Mouse (Mus musculus): ENCODE results near the gene Dip2c. TPM values are rescaled to one million over a fixed set of nuclear protein-coding genes. Genes with fewer than 3 reads are reported as not detected.

Dip2c gene
- total and polyA plus RNA-seq, 3 experiments, result not detected

- DNase-seq (ENCODE audit: low read depth, low spot score), result no peak
- peaks cover 0 to 2% of the 10 kb centered on the region in 2 experiments; a peak in 1 of 4 replicates for H3K27me3 ChIP-seq (ENCODE audit: control insufficient read depth in 1 of 2, insufficient read depth in 2 of 2, low read length in 2 of 2)
- H3K9ac ChIP-seq (ENCODE audit: control insufficient read depth, low read depth, low read length, poor library complexity, severe bottlenecking), result no peak overlapping the region
- H3K9me3 ChIP-seq (replicated peaks; ENCODE audit: insufficient read depth, low read length), result no peaks in the 10 kb centered on the region
- H3K4me1 ChIP-seq (ENCODE audit: control insufficient read depth in 1 of 2, insufficient read depth in 2 of 2, low read length in 2 of 2), result no peaks in the 10 kb centered on the region
- H3K36me3 ChIP-seq (ENCODE audit: control insufficient read depth in 1 of 2, insufficient read depth in 2 of 2, low read length in 2 of 2), result no peaks in the 10 kb centered on the region
- H3K27ac ChIP-seq (ENCODE audit: control insufficient read depth, low read depth, low read length), result no peak overlapping the region
- H3K79me2 ChIP-seq (ENCODE audit: control insufficient read depth, insufficient read depth, low read length, poor library complexity), result no peaks in the 10 kb centered on the region
- no peak for TF ChIP-seq KAT2A (conservative IDR thresholded peaks at IDR 0.05; ENCODE audit: low read depth, low read length)
- no peak for TF ChIP-seq USF1 (IDR thresholded peaks at IDR 0.05; ENCODE audit: low read depth, low read length)
- no peak for TF ChIP-seq MAZ (IDR thresholded peaks at IDR 0.05; ENCODE audit: low read depth, low read length)
- TF ChIP-seq USF2 (IDR thresholded peaks at IDR 0.05; ENCODE audit: borderline replicate concordance in 1 of 2, insufficient read depth in 1 of 2, low read depth in 1 of 2, low read length in 2 of 2), result no peak
- TF ChIP-seq CTCF (IDR thresholded peaks at IDR 0.05 in 2 of 3, conservative IDR thresholded peaks at IDR 0.05 in 1 of 3; ENCODE audit: control insufficient read depth in 1 of 3, insufficient read depth in 1 of 3, low read depth in 2 of 3, low read length in 3 of 3, poor library complexity in 1 of 3, severe bottlenecking in 1 of 3), result no peak
- no peak for TF ChIP-seq GATA1 (IDR thresholded peaks at IDR 0.05; ENCODE audit: low read depth, low read length)
- TF ChIP-seq JUND (IDR thresholded peaks at IDR 0.05; ENCODE audit: low read depth, low read length), result no peak
- no peak for TF ChIP-seq TBP (IDR thresholded peaks at IDR 0.05; ENCODE audit: low read depth, low read length)
- TF ChIP-seq POLR2A (IDR thresholded peaks at IDR 0.05; ENCODE audit: control insufficient read depth in 1 of 2, insufficient read depth in 1 of 2, low read depth in 1 of 2, low read length in 2 of 2, poor library complexity in 1 of 2), result no peak
- no peak for TF ChIP-seq TAL1 (IDR thresholded peaks at IDR 0.05; ENCODE audit: low read length)
- no peak for TF ChIP-seq SIN3A (IDR thresholded peaks at IDR 0.05; ENCODE audit: low read length)
- TF ChIP-seq GABPA (IDR thresholded peaks at IDR 0.05; ENCODE audit: low read depth, low read length), result no peak
- no peak for TF ChIP-seq MAX (IDR thresholded peaks at IDR 0.05; ENCODE audit: low read length)
- no peak for TF ChIP-seq MYC (IDR thresholded peaks at IDR 0.05; ENCODE audit: low read depth, low read length)
- no peak for TF ChIP-seq ZC3H11A (IDR thresholded peaks at IDR 0.05; ENCODE audit: low read depth, low read length)
- no peak for TF ChIP-seq MYB (IDR thresholded peaks at IDR 0.05; ENCODE audit: low read depth, low read length)
- TF ChIP-seq TCF12 (IDR thresholded peaks at IDR 0.05; ENCODE audit: low read depth, low read length), result no peak
- no peak for TF ChIP-seq CHD1 (IDR thresholded peaks at IDR 0.05; ENCODE audit: low read depth, low read length)
- H3K4me3 ChIP-seq (ENCODE audit: control insufficient read depth in 1 of 2, insufficient read depth in 1 of 2, low read depth in 2 of 2, low read length in 2 of 2), result no peak overlapping the region
Observed at GRCm38 (mm10) chr13:9340293-9340692, 64.0 kb downstream of the Dip2c start.

- no peaks in the 10 kb centered on the region for H3K9me3 ChIP-seq (replicated peaks; ENCODE audit: insufficient read depth, low read length)
- no peaks in the 10 kb centered on the region for H3K4me1 ChIP-seq (ENCODE audit: control insufficient read depth in 1 of 2, insufficient read depth in 2 of 2, low read length in 2 of 2)
- DNase-seq (ENCODE audit: low read depth, low spot score), result no peak
- H3K27ac ChIP-seq (ENCODE audit: control insufficient read depth, low read depth, low read length), result no peak overlapping the region
- no peak overlapping the region for H3K4me3 ChIP-seq (ENCODE audit: control insufficient read depth in 1 of 2, insufficient read depth in 1 of 2, low read depth in 2 of 2, low read length in 2 of 2)
- no peak overlapping the region for H3K9ac ChIP-seq (ENCODE audit: control insufficient read depth, low read depth, low read length, poor library complexity, severe bottlenecking)
- H3K36me3 ChIP-seq (ENCODE audit: control insufficient read depth in 1 of 2, insufficient read depth in 2 of 2, low read length in 2 of 2), result no peaks in the 10 kb centered on the region
- TF ChIP-seq ZC3H11A (IDR thresholded peaks at IDR 0.05; ENCODE audit: low read depth, low read length), result no peak
- no peak for TF ChIP-seq SIN3A (IDR thresholded peaks at IDR 0.05; ENCODE audit: low read length)
- no peak for TF ChIP-seq MYB (IDR thresholded peaks at IDR 0.05; ENCODE audit: low read depth, low read length)
- TF ChIP-seq ELF1 (IDR thresholded peaks at IDR 0.05; ENCODE audit: low read depth, low read length), result no peak
- no peak for TF ChIP-seq SMC3 (IDR thresholded peaks at IDR 0.05; ENCODE audit: low read depth, low read length)
- TF ChIP-seq MAX (IDR thresholded peaks at IDR 0.05; ENCODE audit: low read length), result no peak
- no peak for TF ChIP-seq NELFE (IDR thresholded peaks at IDR 0.05; ENCODE audit: low read depth, low read length)
- TF ChIP-seq GABPA (IDR thresholded peaks at IDR 0.05; ENCODE audit: low read depth, low read length), result no peak
- no peaks in the 10 kb centered on the region for H3K79me2 ChIP-seq (ENCODE audit: control insufficient read depth, insufficient read depth, low read length, poor library complexity)
- H3K27me3 ChIP-seq (ENCODE audit: control insufficient read depth in 1 of 2, insufficient read depth in 2 of 2, low read length in 2 of 2), result peaks cover 0 to 2% of the 10 kb centered on the region in 2 experiments; a peak in 1 of 4 replicates
Observed at GRCm38 (mm10) chr13:9342696-9343095, 66.4 kb downstream of the Dip2c start.
